8 mouse cellular contexts compared by ENCODE assay signal in genomic region chr11:26489761-26490466, GRCm38 (mm10).
A peak's percentile ranks its signal among the peaks of the same experiment; 100 is the strongest.
DNase-seq lines count a peak whose midpoint lies in the region; ATAC-seq and TF ChIP-seq lines count a peak whose summit lies in the region.

No protein-coding gene starts in this region.

- no peaks in the 10 kb centered on the region for H3K79me2 ChIP-seq in liver, adult 2 months (ENCODE audit: control insufficient read depth, insufficient read depth, low read length)

- H3K4me3 ChIP-seq in heart, embryonic 15.5 days = no peak overlapping the region
- no peak overlapping the region for H3K4me3 ChIP-seq in kidney, postnatal 0 days (replicated peaks; ENCODE audit: low read depth, low read length)
- no peak overlapping the region for H3K4me3 ChIP-seq in liver, adult 2 months (ENCODE audit: insufficient read depth, low read depth, low read length)
- no peak overlapping the region for H3K4me3 ChIP-seq in neural tube, embryonic 13.5 days

- no peak for TF ChIP-seq POLR2A in liver, adult 2 months (IDR thresholded peaks at IDR 0.05; ENCODE audit: extremely low read depth, insufficient read depth, low read length)

- no peaks in the 10 kb centered on the region for H3K9me3 ChIP-seq in heart, embryonic 15.5 days (replicated peaks)
- H3K9me3 ChIP-seq in kidney, postnatal 0 days (replicated peaks; ENCODE audit: low read length) = no peaks in the 10 kb centered on the region
- no peaks in the 10 kb centered on the region for H3K9me3 ChIP-seq in neural tube, embryonic 13.5 days

- H3K9ac ChIP-seq in heart, embryonic 15.5 days = no peak overlapping the region
- H3K9ac ChIP-seq in kidney, postnatal 0 days (ENCODE audit: low read depth, low read length) = no peak overlapping the region
- H3K9ac ChIP-seq in liver, adult 2 months (ENCODE audit: low read depth, low read length) = no peak overlapping the region
- H3K9ac ChIP-seq in neural tube, embryonic 13.5 days = no peak overlapping the region

- TF ChIP-seq CTCF in kidney, postnatal 0 days (IDR thresholded peaks at IDR 0.05; ENCODE audit: low read depth) = peak; percentile 66
- no peak for TF ChIP-seq CTCF in liver, adult 2 months (IDR thresholded peaks at IDR 0.05; ENCODE audit: low read depth, low read length)

- ATAC-seq in cerebellum, adult (ENCODE audit: insufficient number of reproducible peaks, low FRiP score, low TSS enrichment) = no peak
- ATAC-seq in heart, embryonic 15.5 days (replicated peaks; ENCODE audit: insufficient number of reproducible peaks, insufficient read depth, low FRiP score, low read depth) = peak; percentile 35; the same call in 1 of the 2 replicates
- peak; percentile 89 for ATAC-seq in kidney, postnatal 0 days (replicated peaks; ENCODE audit: low FRiP score, low read depth)
- ATAC-seq in neural tube, embryonic 13.5 days (ENCODE audit: low read depth) = peak; percentile 77; the same call in 1 of the 2 replicates
- no peak for ATAC-seq in erythroblast, adult 5-6 weeks (replicated peaks; ENCODE audit: low FRiP score, poor library complexity, severe bottlenecking)

- WGBS in heart, embryonic 15.5 days = 48% methylated on average over 12 of the region's 12 CpGs
- WGBS in kidney, postnatal 0 days = 17% methylated on average over 12 of the region's 12 CpGs
- WGBS in liver, adult 2 months = 32% methylated on average over 12 of the region's 12 CpGs
- 71% methylated on average over 12 of the region's 12 CpGs for WGBS in neural tube, embryonic 13.5 days

- no peaks in the 10 kb centered on the region for H3K4me1 ChIP-seq in heart, embryonic 15.5 days (replicated peaks)
- no peaks in the 10 kb centered on the region for H3K4me1 ChIP-seq in kidney, postnatal 0 days (replicated peaks; ENCODE audit: insufficient read depth, low read length)
- H3K4me1 ChIP-seq in liver, adult 2 months (ENCODE audit: control insufficient read depth, insufficient read depth, low read length) = 0 out of 2 replicates have a peak, but pooled peaks cover 2% of the 10 kb centered on the region
- H3K4me1 ChIP-seq in neural tube, embryonic 13.5 days (replicated peaks) = 0 out of 2 replicates have a peak, but pooled peaks cover 4% of the 10 kb centered on the region

- H3K4me2 ChIP-seq in heart, embryonic 15.5 days = no peak overlapping the region
- H3K4me2 ChIP-seq in kidney, postnatal 0 days (ENCODE audit: low read length) = peak overlapping the region; percentile 9; the same call in 1 of the 2 replicates
- H3K4me2 ChIP-seq in neural tube, embryonic 13.5 days = no peak overlapping the region

- H3K27me3 ChIP-seq in heart, embryonic 15.5 days = no peaks in the 10 kb centered on the region
- H3K27me3 ChIP-seq in kidney, postnatal 0 days (ENCODE audit: insufficient read depth, low read length) = no peaks in the 10 kb centered on the region
- H3K27me3 ChIP-seq in liver, adult 2 months (ENCODE audit: control insufficient read depth, insufficient read depth, low read length) = no peaks in the 10 kb centered on the region
- no peaks in the 10 kb centered on the region for H3K27me3 ChIP-seq in neural tube, embryonic 13.5 days

- DNase-seq in cerebellum, adult 18-20 months = peak; percentile 2 to 3
- peak; percentile 90 for DNase-seq in fibroblast of lung, adult 2 months (ENCODE audit: low read depth)
- peak; percentile 86 for DNase-seq in kidney, postnatal 0 days (ENCODE audit: low spot score)
- peak; percentile 72 for DNase-seq in liver, adult 2 months (ENCODE audit: extremely low read depth, low read depth, low spot score)

- no peak overlapping the region for H3K27ac ChIP-seq in heart, embryonic 15.5 days
- H3K27ac ChIP-seq in kidney, postnatal 0 days = no peak overlapping the region
- H3K27ac ChIP-seq in liver, adult 2 months (replicated peaks; ENCODE audit: insufficient read depth, low read depth, low read length) = no peak overlapping the region
- no peak overlapping the region for H3K27ac ChIP-seq in neural tube, embryonic 13.5 days (replicated peaks)

- H3K36me3 ChIP-seq in heart, embryonic 15.5 days = no peaks in the 10 kb centered on the region
- no peaks in the 10 kb centered on the region for H3K36me3 ChIP-seq in kidney, postnatal 0 days (ENCODE audit: insufficient read depth, low read length)
- H3K36me3 ChIP-seq in liver, adult 2 months (ENCODE audit: control insufficient read depth, insufficient read depth, low read length) = peaks cover 3% of the 10 kb centered on the region; the same call in 1 of the 2 replicates
- no peaks in the 10 kb centered on the region for H3K36me3 ChIP-seq in neural tube, embryonic 13.5 days

Comparison
In these comparisons a context has a peak if more than half of its experiments do, and no peak if none do; other contexts are left out.
1. DNase-seq: peak in every context shown above with its lines; median percentile 90 in fibroblast of lung, adult 2 months; 86 in kidney, postnatal 0 days; 72 in liver, adult 2 months; 2 in cerebellum, adult 18-20 months.
2. ATAC-seq: peak in heart, embryonic 15.5 days (single experiment), kidney, postnatal 0 days (single experiment) and neural tube, embryonic 13.5 days (single experiment); none in cerebellum, adult (single experiment) and erythroblast, adult 5-6 weeks (single experiment).